Mouse (Mus musculus) cerebral cortex, adult 2 months (tissue): ENCODE measurements around the gene Defb35.

ENCODE experiments used
- WGBS: fragments of 180-500 bp; shearing (Covaris S2); methylation state at CpG from one replicate; pipeline ENCODE4 v1.1.7; 2018; 5-methylcytosine and 5-hydroxymethylcytosine counted together

The Defb35 gene

DNA sequence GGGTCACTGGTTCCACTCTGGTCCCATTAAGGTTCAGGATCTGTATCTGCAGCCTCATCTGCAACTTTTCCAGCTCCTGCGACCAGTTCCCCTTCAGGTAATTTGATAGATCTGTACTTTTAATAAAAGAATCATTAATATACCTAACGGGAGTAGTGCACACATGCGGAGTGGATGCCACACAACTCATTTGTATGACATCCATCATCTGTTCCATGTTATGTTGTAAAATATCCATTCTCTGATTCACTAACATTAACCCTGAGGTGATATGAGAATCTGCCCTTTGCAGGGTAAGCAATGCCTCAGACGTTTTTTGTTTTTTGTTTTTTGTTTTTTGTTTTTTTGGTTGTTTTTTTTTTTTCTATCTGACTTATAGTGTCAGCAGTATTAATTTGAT lies at the start of gene Defb35:
Defb35 (plus strand) TSS at position 301 of the 400 bp plus-strand sequence.
- WGBS: 84% methylated on average over 4 of the region's 4 CpGs

DNA sequence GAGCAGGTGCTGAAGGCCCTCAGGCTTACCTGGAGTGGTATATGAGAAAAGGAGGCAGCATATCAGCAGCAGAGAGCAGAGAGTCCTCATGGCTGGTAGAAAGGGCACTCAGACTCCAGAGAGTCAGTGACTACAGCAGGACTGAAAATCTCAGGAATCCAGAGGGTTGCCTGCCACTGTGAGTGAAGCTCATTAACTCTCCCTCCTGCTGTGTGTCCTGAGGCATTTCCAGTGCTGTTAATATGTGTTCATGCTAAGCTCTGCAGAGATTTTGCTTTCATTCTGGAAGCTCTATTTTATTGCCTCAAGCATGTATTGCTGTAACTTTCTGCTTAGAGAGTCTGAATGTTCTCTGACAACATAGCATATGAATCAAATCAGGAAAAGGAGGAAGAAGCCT lies 31.9 kb upstream of the Defb35 start, which contains the start of gene Defb11:
Defb11 (minus strand) TSS at position 123 of the 400 bp plus-strand sequence.

DNA sequence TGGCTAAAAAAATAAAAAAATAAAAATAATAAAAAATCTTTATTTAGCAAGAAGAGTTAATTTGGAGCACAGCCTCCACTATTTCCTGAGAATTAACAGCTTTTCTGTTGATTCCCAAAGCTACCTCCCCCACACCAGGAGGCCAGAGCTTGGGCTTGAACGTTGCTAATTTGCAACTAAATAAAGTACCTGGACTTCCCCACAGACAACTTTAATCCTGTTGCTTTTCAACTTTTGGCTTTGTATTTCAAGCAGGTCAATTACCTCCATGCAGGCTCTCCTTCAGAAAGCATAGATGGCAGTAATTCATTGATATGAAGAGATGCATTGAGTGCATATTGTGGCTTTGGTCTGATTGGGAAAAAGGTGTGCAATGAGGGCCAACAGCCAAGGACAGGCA lies 26.2 kb upstream of the Defb35 start:
- WGBS: 2% methylated on average over 1 of the region's 1 CpGs

DNA sequence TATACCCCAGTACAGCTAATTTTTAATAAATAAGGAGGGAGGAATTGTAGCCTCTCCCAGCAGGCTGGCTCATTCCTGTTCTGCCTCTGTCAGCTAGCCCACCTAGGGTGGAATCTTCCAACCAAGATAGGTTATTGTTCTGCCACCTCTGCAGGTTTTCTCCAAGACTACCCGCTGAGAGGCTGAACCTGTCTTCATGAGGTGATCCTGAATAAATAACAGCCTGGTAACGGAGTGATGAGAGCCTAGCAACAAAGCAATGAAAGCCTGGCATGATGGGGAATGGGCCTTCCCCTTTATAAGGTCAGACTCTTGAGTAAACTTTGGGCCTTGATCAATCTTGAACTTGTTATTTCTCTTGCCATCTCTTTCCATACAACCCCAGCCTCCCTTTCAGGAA lies 25.6 kb upstream of the Defb35 start:
- WGBS: 31% methylated on average over 2 of the region's 2 CpGs

GRCm38 (mm10) chr8:21915625-21916024 lies 22.5 kb upstream of the Defb35 start:
- 59% methylated on average over 3 of the region's 3 CpGs for WGBS

GRCm38 (mm10) chr8:21930754-21931153 lies 7.4 kb upstream of the Defb35 start:
- WGBS: 86% methylated on average over 3 of the region's 3 CpGs

DNA sequence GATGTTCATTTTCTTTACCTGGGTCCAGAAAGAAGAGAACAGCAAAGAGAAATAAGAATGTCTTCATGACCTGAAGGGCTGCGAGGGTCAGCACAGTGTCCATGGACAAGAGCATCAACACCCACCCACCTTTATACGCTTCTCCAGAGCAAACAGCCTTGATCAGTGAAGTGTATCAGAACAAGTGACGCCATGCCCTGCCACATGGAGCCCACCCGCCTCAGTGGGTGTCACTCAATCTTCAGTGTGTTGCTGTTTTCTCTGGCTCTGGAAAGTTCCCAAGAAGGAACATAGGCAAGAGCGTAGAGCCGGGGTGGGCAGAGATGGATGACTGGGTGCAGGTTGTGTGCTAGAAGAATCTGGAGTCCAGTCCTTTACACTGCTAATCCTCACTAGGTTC lies 5.5 kb upstream of the Defb35 start, which contains the start of gene Defb15:
Defb15 (minus strand) TSS at position 101 of the 400 bp plus-strand sequence.
- WGBS: 92% methylated on average over 6 of the region's 6 CpGs

DNA sequence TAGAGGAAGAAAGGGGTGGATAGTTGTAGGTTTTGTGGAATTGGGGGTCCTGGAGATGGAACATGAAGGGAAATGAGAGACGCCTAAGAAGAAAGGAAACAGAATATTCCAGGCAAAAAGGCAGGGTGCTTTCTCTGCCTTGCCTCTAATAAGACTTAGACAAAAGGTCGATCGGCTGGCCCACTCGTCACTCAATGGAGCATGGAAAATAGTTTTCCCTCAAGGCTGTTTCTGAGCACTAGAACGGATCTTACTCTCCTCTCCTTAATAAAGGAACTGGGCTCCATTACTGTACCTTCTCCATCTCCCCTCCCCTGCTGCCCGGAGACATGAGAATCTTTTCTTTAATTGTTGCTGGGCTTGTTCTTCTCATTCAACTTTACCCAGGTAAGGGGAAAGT lies 8.3 kb downstream of the Defb35 start, which contains the start of gene Defb13:
Defb13 (plus strand) TSS at position 301 of the 400 bp plus-strand sequence.
- WGBS: 81% methylated on average over 6 of the region's 6 CpGs

DNA sequence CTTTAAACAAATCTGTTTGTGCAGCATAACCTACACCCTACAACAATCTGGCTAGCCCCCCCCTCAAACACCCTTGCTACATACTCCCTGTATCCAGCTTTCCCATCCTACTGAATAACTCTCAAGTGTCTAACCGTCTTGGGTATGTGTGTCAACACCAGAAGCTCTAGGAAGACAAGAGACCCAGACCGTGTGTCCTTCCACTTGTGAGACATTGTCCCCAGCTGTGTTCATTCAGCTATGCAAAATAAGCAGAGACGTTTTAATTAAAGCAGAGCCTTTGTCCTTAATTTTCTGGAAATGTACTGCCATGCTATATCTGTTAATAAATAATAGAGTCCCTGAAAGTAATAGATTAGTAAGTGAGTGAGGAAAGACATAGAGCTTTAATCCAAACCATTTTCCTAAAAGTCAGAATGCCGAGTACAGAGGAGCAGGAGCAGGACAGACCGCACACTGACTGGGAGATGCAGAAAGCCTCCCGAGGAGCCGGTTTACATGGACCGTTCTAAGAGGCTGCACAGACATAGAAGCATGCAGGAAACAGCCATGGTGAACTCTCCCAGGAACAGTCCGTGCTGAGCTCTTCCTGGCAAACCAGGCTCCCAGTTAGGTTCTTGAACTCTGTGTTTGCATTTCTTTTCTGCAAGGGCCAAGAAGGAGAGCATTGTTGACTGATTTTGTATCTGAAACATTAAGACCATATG lies 9.3 kb downstream of the Defb35 start:
- WGBS: 61% methylated on average over 9 of the region's 9 CpGs

- 5% methylated on average over 9 of the region's 9 CpGs for WGBS
Observed at GRCm38 (mm10) chr8:21955321-21955720, 17.2 kb downstream of the Defb35 start.

- WGBS: 81% methylated on average over 3 of the region's 3 CpGs
Observed at GRCm38 (mm10) chr8:21956336-21956735, 18.2 kb downstream of the Defb35 start.

DNA sequence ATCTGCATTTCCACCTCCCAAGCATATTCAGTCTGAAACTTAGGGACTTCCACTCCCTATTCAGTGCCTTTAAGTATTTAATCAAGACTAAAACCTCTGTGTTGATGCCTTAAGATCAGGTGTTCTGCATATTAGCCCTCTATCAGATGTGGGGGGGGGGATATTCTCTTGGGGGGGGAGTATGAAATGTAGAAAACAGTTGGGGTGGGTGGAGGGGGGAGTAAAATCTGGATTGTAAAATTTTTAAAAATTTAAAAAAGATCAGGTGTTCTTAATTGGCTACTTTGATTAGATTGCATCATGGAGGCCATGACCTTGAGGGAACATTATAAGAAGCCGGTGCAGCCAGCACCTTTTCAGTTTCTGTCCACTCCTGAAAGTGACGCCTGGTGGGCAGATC lies 20.3 kb downstream of the Defb35 start, which contains the start of gene Fam90a1a:
Fam90a1a (plus strand) TSS at position 301 of the 400 bp plus-strand sequence.
- WGBS: 92% methylated on average over 2 of the region's 2 CpGs

DNA sequence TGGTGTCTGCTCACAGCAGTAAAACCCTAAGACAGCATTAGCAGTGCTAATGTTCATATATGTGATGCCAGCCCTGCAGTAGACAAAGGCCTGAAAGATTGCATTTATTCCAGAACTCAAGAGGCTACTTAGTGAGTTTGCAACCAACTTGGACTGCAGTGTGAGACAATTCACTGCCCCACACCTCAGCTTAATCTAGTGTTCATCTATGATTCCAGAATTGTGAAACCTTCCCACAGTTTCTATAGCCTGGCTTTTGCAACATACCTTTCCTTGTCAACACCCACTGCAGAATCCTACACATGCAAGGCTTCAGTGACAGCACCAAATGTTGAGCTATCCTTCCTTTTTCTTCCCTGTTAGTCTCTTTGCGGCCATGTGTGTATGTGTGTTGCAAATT lies 28.5 kb downstream of the Defb35 start:
- 83% methylated on average over 1 of the region's 1 CpGs for WGBS

DNA sequence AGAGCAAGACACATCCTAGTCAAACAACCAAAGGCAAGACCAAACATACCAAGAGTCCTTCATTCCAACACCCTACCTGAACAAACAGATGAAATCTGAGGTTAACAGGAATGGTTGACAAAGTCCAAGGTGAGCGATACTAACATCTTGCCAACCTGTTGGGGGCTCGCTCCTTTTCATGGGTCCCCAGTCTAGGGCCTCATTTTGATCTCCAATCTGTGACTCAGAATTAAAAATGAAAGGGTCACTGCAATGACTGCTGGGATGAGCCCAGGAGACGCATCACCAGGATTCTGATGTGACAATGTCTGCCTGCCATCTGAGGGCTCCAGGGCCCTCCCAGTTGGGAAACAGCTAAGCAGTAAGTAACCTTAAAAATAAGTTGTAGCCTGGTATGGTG lies 31.3 kb downstream of the Defb35 start, which contains the start of gene Ccdc70:
Ccdc70 (plus strand) TSS at position 301 of the 400 bp plus-strand sequence.
- WGBS: 94% methylated on average over 3 of the region's 3 CpGs

GRCm38 (mm10) chr8:21978193-21978592 lies 40.0 kb downstream of the Defb35 start:
- 19% methylated on average over 4 of the region's 4 CpGs for WGBS

GRCm38 (mm10) chr8:21981664-21982337 lies 43.6 kb downstream of the Defb35 start:
- WGBS: 55% methylated on average over 8 of the region's 8 CpGs
